In the genomic region with DNA sequence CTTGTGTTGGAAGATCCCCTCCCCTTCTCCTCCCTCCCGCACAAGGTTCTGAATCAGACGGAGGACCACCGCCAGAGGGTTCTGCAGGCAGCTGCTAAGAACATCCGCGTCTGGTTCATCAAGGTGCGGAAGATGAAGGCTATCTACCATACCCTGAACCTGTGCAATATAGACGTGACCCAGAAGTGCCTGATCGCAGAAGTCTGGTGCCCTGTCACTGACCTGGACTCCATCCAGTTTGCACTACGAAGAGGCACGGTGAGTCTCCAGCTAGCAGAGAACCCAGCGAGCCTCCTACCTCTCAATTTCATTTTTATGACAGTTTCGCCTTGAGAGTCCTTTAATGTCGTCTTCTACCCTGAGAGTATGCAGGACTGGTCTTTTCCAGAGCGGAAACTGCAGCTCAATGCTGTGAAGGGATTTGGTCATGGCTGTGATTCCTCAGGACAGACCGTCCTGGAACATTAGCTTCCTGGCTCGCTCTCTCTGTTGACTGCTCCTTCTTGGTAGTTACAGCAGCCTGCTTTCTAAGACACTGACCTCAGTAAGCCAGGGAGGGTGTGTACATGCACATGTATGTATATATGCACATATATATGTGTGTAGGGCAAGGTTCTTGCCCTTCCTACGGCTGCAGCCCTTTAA, we compare ENCODE assay signal across 27 mouse cellular contexts. TPM values are rescaled to one million over a fixed set of nuclear protein-coding genes. Genes with fewer than 3 reads are reported as not detected.
DNase-seq lines count a peak whose midpoint lies in the region; TF ChIP-seq lines count a peak whose summit lies in the region.
"Had no signal": no experiment of that assay in that cellular context is flagged by ENCODE, and none has a peak within 500 bp of the region (broad histone marks: within the 10 kb centered on the region; RNA-seq: fewer than 3 reads in every experiment).

No protein-coding gene starts in this region.

- peaks cover 4% of the 10 kb centered on the region; the same call in 1 of the 2 replicates for H3K4me1 ChIP-seq in cortical plate, adult 2 months (ENCODE audit: control insufficient read depth, insufficient read depth, low read length)
- H3K4me1 ChIP-seq: embryonic facial prominence, embryonic 10.5 days; embryonic facial prominence, embryonic 13.5 days; forebrain, embryonic 12.5 days; forebrain, embryonic 15.5 days had no signal

- TF ChIP-seq POLR2A in cortical plate, adult 2 months (IDR thresholded peaks at IDR 0.05; ENCODE audit: extremely low read depth, insufficient read depth, low read length), result no peak

- peak; percentile 39 for DNase-seq in adrenal gland, postnatal 14 days
- no peak for DNase-seq in adrenal gland, postnatal 25 days
- DNase-seq in layer of hippocampus, adult 2 months (ENCODE audit: low spot score in 2 of 2), result no peak
- no peak for DNase-seq in layer of hippocampus, adult 8-10 months (ENCODE audit: low spot score in 2 of 2)
- peak; percentile 23 for DNase-seq in testis, postnatal 14 days (ENCODE audit: low spot score)
- DNase-seq: cerebellum, adult 11 months; cerebellum, adult 2 months; cerebellum, adult 9-11 months; cerebellum, postnatal 25 days; embryo, embryonic 11 days; gastrocnemius, postnatal 36 days; heart, adult 2 months; heart, postnatal 14 days; heart, postnatal 4 days had no signal

- no peak overlapping the region for H3K4me3 ChIP-seq in layer of hippocampus, adult 2 months
- no peak overlapping the region for H3K4me3 ChIP-seq in cortical plate, adult 2 months (ENCODE audit: insufficient read depth, low read length)
- H3K4me3 ChIP-seq: embryonic facial prominence, embryonic 10.5 days; embryonic facial prominence, embryonic 13.5 days; erythroblast, embryonic 14.5 days; forebrain, embryonic 12.5 days; forebrain, embryonic 15.5 days; heart, adult 2 months; heart, embryonic 10.5 days; heart, embryonic 13.5 days had no signal

- TF ChIP-seq CTCF in layer of hippocampus, adult 2 months (conservative IDR thresholded peaks at IDR 0.05), result no peak
- TF ChIP-seq CTCF in cortical plate, adult 2 months (IDR thresholded peaks at IDR 0.05; ENCODE audit: extremely low read depth, insufficient read depth, low read length), result no peak

- peak overlapping the region; percentile 72 for H3K27ac ChIP-seq in layer of hippocampus, adult 2 months
- peak overlapping the region; percentile 54; the same call in 1 of the 2 replicates for H3K27ac ChIP-seq in cortical plate, adult 2 months (ENCODE audit: insufficient read depth, low read length)
- H3K27ac ChIP-seq: embryonic facial prominence, embryonic 10.5 days; embryonic facial prominence, embryonic 13.5 days; forebrain, embryonic 12.5 days; forebrain, embryonic 15.5 days; heart, adult 2 months; heart, embryonic 10.5 days; heart, embryonic 13.5 days; hindbrain, embryonic 14.5 days had no signal

RNA-seq across cellular contexts. Expression of gene Atp6v0a1, which starts 24.7 kb away (rescaled TPM):
- total RNA-seq in adrenal gland, postnatal 14 days (2021), result 91.3 and 111 TPM in 2 replicates
- total RNA-seq in adrenal gland, postnatal 25 days (2021), result 106 and 144 TPM in 2 replicates
- total RNA-seq in layer of hippocampus, adult 2 months (2021), result 100 to 1,000 TPM; 457 to 476 TPM
- total RNA-seq in layer of hippocampus, adult 8-10 months (2022), result 100 to 1,000 TPM; 402 to 498 (median 457) TPM
- polyA plus RNA-seq in cortical plate, adult 2 months (2012; rRNA removed), result 333 and 341 TPM in 2 replicates

RNA-seq across cellular contexts. Expression of gene Naglu, which starts 35.8 kb away (rescaled TPM):
- total RNA-seq in adrenal gland, postnatal 14 days (2021), result 29.6 and 30.8 TPM in 2 replicates
- total RNA-seq in adrenal gland, postnatal 25 days (2021), result 39.3 and 54.1 TPM in 2 replicates
- total RNA-seq in layer of hippocampus, adult 2 months (2021), result 1 to 10 TPM; 8.7 to 9.6 TPM
- 10 to 100 TPM in 2 of 4 experiments, 1 to 10 TPM in 2; 7.3 to 22.9 (median 15.2) TPM for total RNA-seq in layer of hippocampus, adult 8-10 months (2022)
- polyA plus RNA-seq in cortical plate, adult 2 months (2012; rRNA removed), result 10.3 and 10.7 TPM in 2 replicates

RNA-seq across cellular contexts. Expression of gene Hsd17b1, which starts 44.2 kb away (rescaled TPM):
- 0.85 and 1.2 TPM in 2 replicates for total RNA-seq in adrenal gland, postnatal 14 days (2021)
- total RNA-seq in adrenal gland, postnatal 25 days (2021), result 2.6 and 3.3 TPM in 2 replicates
- total RNA-seq in layer of hippocampus, adult 2 months (2021), result under 1 TPM; 0.71 to 0.92 TPM
- total RNA-seq in layer of hippocampus, adult 8-10 months (2022), result 1 to 10 TPM in 3 of 4 experiments, under 1 TPM in 1; 0.83 to 1.4 (median 1.2) TPM
- polyA plus RNA-seq in cortical plate, adult 2 months (2012; rRNA removed), result 0.21 and 0.42 TPM in 2 replicates
- total RNA-seq: gastrocnemius, postnatal 36 days; heart, postnatal 4 days; MEL had no signal
- polyA plus RNA-seq: C2C12; embryonic facial prominence, embryonic 10.5 days; heart, embryonic 10.5 days; hindbrain, embryonic 11.5 days; hindbrain, embryonic 14.5 days; intestine, embryonic 14.5 days had no signal

RNA-seq across cellular contexts. Expression of gene Coasy, which starts 48.4 kb away (rescaled TPM):
- total RNA-seq in adrenal gland, postnatal 14 days (2021), result 87.7 and 97.6 TPM in 2 replicates
- 93.5 and 115 TPM in 2 replicates for total RNA-seq in adrenal gland, postnatal 25 days (2021)
- 10 to 100 TPM; 24.9 to 25.8 TPM for total RNA-seq in layer of hippocampus, adult 2 months (2021)
- total RNA-seq in layer of hippocampus, adult 8-10 months (2022), result 10 to 100 TPM; 24.5 to 29.1 (median 27.6) TPM
- 34.4 and 35.4 TPM in 2 replicates for polyA plus RNA-seq in cortical plate, adult 2 months (2012; rRNA removed)

RNA-seq across cellular contexts. Expression of gene Mlx, which starts 53.1 kb away (rescaled TPM):
- total RNA-seq in adrenal gland, postnatal 14 days (2021), result 39.8 and 45.9 TPM in 2 replicates
- total RNA-seq in adrenal gland, postnatal 25 days (2021), result 55.2 and 70.0 TPM in 2 replicates
- 10 to 100 TPM; 40.0 to 41.1 TPM for total RNA-seq in layer of hippocampus, adult 2 months (2021)
- 10 to 100 TPM; 36.2 to 41.6 (median 39.6) TPM for total RNA-seq in layer of hippocampus, adult 8-10 months (2022)
- 46.9 and 53.1 TPM in 2 replicates for polyA plus RNA-seq in cortical plate, adult 2 months (2012; rRNA removed)

Comparison
In these comparisons a context has a peak if more than half of its experiments do, and no peak if none do; other contexts are left out.
1. DNase-seq: peak in adrenal gland, postnatal 14 days (single experiment) and testis, postnatal 14 days (single experiment); none in adrenal gland, postnatal 25 days (single experiment), layer of hippocampus, adult 2 months (0 of 2) and layer of hippocampus, adult 8-10 months (0 of 2).